Mouse (Mus musculus): ENCODE measurements at regions not wholly inside any gene's neighbourhood (a gene's known extent, or its start where the extent isn't known, plus 50 kb on each side); places are given as distances from the start of the nearest gene placed in this dataset.
A peak's percentile ranks its signal among the peaks of the same experiment; 100 is the strongest.

- no peak for DNase-seq
Measured at GRCm38 (mm10) chr14:67139152-67139551, 1130.1 kb upstream of the Gulo start.

DNA sequence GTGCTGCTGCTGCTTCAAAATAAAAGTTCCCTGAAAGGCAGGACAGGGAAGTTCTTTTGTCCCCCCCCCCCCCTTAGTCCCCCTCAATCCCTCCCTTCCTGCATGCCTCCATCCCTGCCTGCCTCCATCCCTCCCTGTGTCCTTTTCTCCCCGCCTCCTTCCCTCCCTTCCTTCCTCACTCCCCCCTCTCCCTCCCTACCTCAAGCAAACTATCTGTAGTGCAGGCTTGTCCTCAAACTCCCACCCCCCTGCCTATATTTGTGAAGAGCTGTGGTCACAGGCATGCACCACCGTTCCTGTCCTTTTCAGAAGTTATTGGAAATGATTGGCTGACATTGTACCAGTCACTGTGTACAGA lies 1127.1 kb upstream of the Gulo start:
- DNase-seq, result no peak

GRCm38 (mm10) chr14:67135221-67136140 lies 1126.5 kb upstream of the Gulo start:
- peak; percentile 79 to 85 for DNase-seq

- DNase-seq, result no peak
Measured at GRCm38 (mm10) chr14:67133221-67133620, 1124.2 kb upstream of the Gulo start.

- no peak for DNase-seq
Measured at GRCm38 (mm10) chr14:67127118-67127517, 1118.1 kb upstream of the Gulo start.

DNA sequence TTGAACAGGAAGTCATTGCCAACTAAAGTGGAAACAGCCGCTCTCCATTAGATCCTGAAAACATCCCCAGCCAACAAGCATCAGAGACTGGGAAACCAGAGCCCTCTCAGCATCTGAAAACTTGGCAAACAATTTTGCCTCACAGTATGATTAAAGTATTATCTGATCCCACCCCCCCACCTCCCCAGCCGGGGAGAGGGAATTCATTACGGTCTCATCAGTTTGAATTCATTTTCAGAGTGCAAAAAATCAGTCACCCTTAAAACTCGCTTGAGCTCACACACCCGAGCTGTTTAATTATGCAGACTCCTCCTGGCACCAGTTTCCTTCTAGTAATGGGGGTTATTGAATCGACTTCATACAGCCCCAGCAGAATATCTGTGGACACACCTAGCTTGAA lies 1117.2 kb upstream of the Gulo start:
- DNase-seq, result no peak

- DNase-seq, result no peak
Measured at GRCm38 (mm10) chr14:67123300-67123699, 1114.3 kb upstream of the Gulo start.

Measured in kidney, postnatal 4 days (tissue).